Mouse (Mus musculus) left cerebral cortex, postnatal 36 days (tissue): Measurements from ENCODE around the gene Amotl2. TPM values are rescaled to one million over a fixed set of nuclear protein-coding genes. Genes with fewer than 3 reads are reported as not detected.
A peak's percentile ranks its signal among the peaks of the same experiment; 100 is the strongest.
"Not testable (repeated sequence)": the region's sequence is repeated elsewhere in the genome, so short reads cannot be mapped to it uniquely, and the experiment has no call there.

Experiments
- DNase-seq, 2 experiments: peaks; one replicate each; pipeline ENCODE4 v3.0.0; 2021 to 2022; ENCODE audit warnings: low spot score in 2 of 2, mixed read lengths in 1 of 2
- intact Hi-C: fragments of 180-260 bp; cut with DNase I; formaldehyde crosslinking; loops from one replicate; pipeline ENCODE4 v1.15.1; 2025
- total RNA-seq, 2 experiments: library from RNA; stranded (reverse); gene quantifications; 2 replicates each; pipeline ENCODE4 v1.2.3; 2021

Gene Amotl2
- total RNA-seq, 2 experiments from 2014 or later: 18.5 to 24.3 TPM

GRCm38 (mm10) chr9:102762836-102763235 lies 46.4 kb downstream of the Amotl2 start:
- intact Hi-C loops: no loop called here
- DNase-seq: no peak

- intact Hi-C loops: no loop called here
- DNase-seq: no peak
These were observed 47.0 kb downstream of the Amotl2 start for GRCm38 (mm10) chr9:102763520-102763919.

- DNase-seq, intact Hi-C loops: not testable (repeated sequence)
These were observed 48.1 kb downstream of the Amotl2 start for GRCm38 (mm10) chr9:102764540-102764939.

- no peak for DNase-seq
- intact Hi-C loops: no loop called here
These were observed 50.3 kb downstream of the Amotl2 start for GRCm38 (mm10) chr9:102766741-102767140.

- DNase-seq: no peak
- intact Hi-C loops: no loop called here
These were observed 52.8 kb downstream of the Amotl2 start for GRCm38 (mm10) chr9:102769257-102769656.

GRCm38 (mm10) chr9:102770190-102770589 lies 53.7 kb downstream of the Amotl2 start:
- intact Hi-C loops: no loop called here
- DNase-seq: no peak

- intact Hi-C loops: no loop called here
- no peak for DNase-seq
These were observed 54.9 kb downstream of the Amotl2 start for GRCm38 (mm10) chr9:102771308-102771895.

- peak; percentile 8 to 10 for DNase-seq
- intact Hi-C loops: loop anchor here (2.0 kb wide), 1 partner anchor 61 kb away; the partner anchor contains the start of gene Amotl2
These were observed 61.4 kb downstream of the Amotl2 start for GRCm38 (mm10) chr9:102777631-102778591.

- intact Hi-C loops: loop anchor here (2.0 kb wide), 1 partner anchor 63 kb away; the partner anchor contains the start of gene Amotl2
- peak; percentile 52 to 69 for DNase-seq
These were observed 63.0 kb downstream of the Amotl2 start for GRCm38 (mm10) chr9:102779493-102779892.

Other genes with a start within 250 kb of the Amotl2 start
- 1 to 10 TPM; 2.4 to 3.4 TPM for gene Ky, start 210.9 kb upstream of the Amotl2 start, total RNA-seq
- 100 to 1,000 TPM in 1 of 2 experiments, 10 to 100 TPM in 1; 91.6 to 109 TPM for gene Anapc13, start 90.4 kb upstream of the Amotl2 start, total RNA-seq
- 10 to 100 TPM; 30.3 to 32.8 TPM for gene Cep63, start 90.1 kb upstream of the Amotl2 start, total RNA-seq
- 10 to 100 TPM; 31.6 to 38.0 TPM for gene Ryk, start 118.2 kb downstream of the Amotl2 start, total RNA-seq